Mouse (Mus musculus) embryonic facial prominence, embryonic 14.5 days (tissue): ENCODE data around the gene Fbxw8. TPM values are rescaled to one million over a fixed set of nuclear protein-coding genes. Genes with fewer than 3 reads are reported as not detected.

Experiments
- ATAC-seq: fragments of 200-750 bp; cut with Nextera tagmentation; 2 replicates; pipeline ENCODE4 v1.8.0; 2017; ENCODE audit warnings: low read depth, moderate number of reproducible peaks, moderate TSS enrichment
- DNase-seq: peaks from one replicate; pipeline ENCODE4 v3.0.0-alpha.2; 2015; ENCODE audit warnings: low spot score
- H3K27ac ChIP-seq: fragments of 300-500 bp; sonication (generic); replicated peaks from 2 replicates; pipeline ENCODE4 v1.5.1; 2014; ENCODE audit warnings: low read depth, mild to moderate bottlenecking, low read length, moderate library complexity
- H3K27me3 ChIP-seq: fragments of 300-500 bp; sonication (generic); replicated peaks from 2 replicates; pipeline ENCODE4 v1.6.1; 2014; ENCODE audit warnings: low read length; ENCODE audit not compliant: control insufficient read depth, insufficient read depth
- H3K36me3 ChIP-seq: fragments of 300-500 bp; sonication (generic); 2 replicates; pipeline ENCODE4 v1.6.1; 2014; ENCODE audit warnings: low read length, mixed read lengths; ENCODE audit not compliant: control insufficient read depth, insufficient read depth
- H3K4me1 ChIP-seq: fragments of 300-500 bp; sonication (generic); 2 replicates; pipeline ENCODE4 v1.6.1; 2014; ENCODE audit warnings: antibody characterized with exemption, low read length; ENCODE audit not compliant: control insufficient read depth, insufficient read depth
- H3K4me2 ChIP-seq: fragments of 300-500 bp; sonication (generic); 2 replicates; pipeline ENCODE4 v1.6.1; 2014; ENCODE audit warnings: low read depth, mild to moderate bottlenecking, low read length, moderate library complexity, mixed read lengths
- H3K4me3 ChIP-seq: fragments of 300-500 bp; sonication (generic); 2 replicates; pipeline ENCODE4 v1.5.1; 2014; ENCODE audit warnings: low read depth, mild to moderate bottlenecking, low read length
- H3K9ac ChIP-seq: fragments of 300-500 bp; sonication (generic); 2 replicates; pipeline ENCODE4 v1.6.1; 2014; ENCODE audit warnings: low read depth, mild to moderate bottlenecking, low read length, moderate library complexity, mixed read lengths
- H3K9me3 ChIP-seq: fragments of 300-500 bp; sonication (generic); 2 replicates; pipeline ENCODE4 v1.6.1; 2016; ENCODE audit warnings: low read length; ENCODE audit not compliant: control insufficient read depth
- WGBS: fragments of 180-500 bp; shearing (Covaris S2); extraction: QIAGEN DNeasy Blood & Tissue Kit; methylation state at CpG from one replicate; pipeline ENCODE4 v1.1.7; 2014; 5-methylcytosine and 5-hydroxymethylcytosine counted together
- polyA plus RNA-seq: library from polyadenylated mRNA; unstranded; fragments of >200 nt; fragmentation: Nextera tagmentation; extraction: Ambion mirVana; gene quantifications from 2 replicates; pipeline ENCODE4 v1.2.1, GENCODE M21; 2014

Fbxw8 gene
- 31.7 and 32.2 TPM in 2 replicates for polyA plus RNA-seq

- under 1% methylated on average over 55 of the region's 67 CpGs for WGBS
- no peaks in the 10 kb centered on the region for H3K9me3 ChIP-seq
- peaks cover 6% of the 10 kb centered on the region; the same call in 1 of the 2 replicates for H3K4me1 ChIP-seq
- peak within 1 kb of the TSS; percentile 67 for H3K4me2 ChIP-seq
- no peaks in the 10 kb centered on the region for H3K27me3 ChIP-seq
- ATAC-seq (peak; percentile 94), DNase-seq (peak; percentile 93)
- H3K36me3 ChIP-seq = 0 out of 2 replicates have a peak, but pooled peaks cover 5% of the 10 kb centered on the region
- H3K4me3 ChIP-seq = peak within 1 kb of the TSS; percentile 84
- no peak within 1 kb of the TSS for H3K27ac ChIP-seq
- peak within 1 kb of the TSS; percentile 86 for H3K9ac ChIP-seq
These were observed at the start of gene Fbxw8 for GRCm38 (mm10) chr5:118154839-118155564. Fbxw8 (minus strand) TSS chr5:118155464.

GRCm38 (mm10) chr5:118204675-118205440 is 49.6 kb upstream of the Fbxw8 start:
- Histone ChIP-seq H3K4me2 (no peak overlapping the region), H3K4me3 (no peak overlapping the region), H3K27me3 (no peaks in the 10 kb centered on the region), H3K27ac (no peak overlapping the region), H3K9ac (no peak overlapping the region), H3K36me3 (no peaks in the 10 kb centered on the region), H3K4me1 (no peaks in the 10 kb centered on the region), H3K9me3 (no peaks in the 10 kb centered on the region)
- ATAC-seq (no peak), DNase-seq (no peak)
- WGBS = 79% methylated on average over 16 of the region's 16 CpGs

DNA sequence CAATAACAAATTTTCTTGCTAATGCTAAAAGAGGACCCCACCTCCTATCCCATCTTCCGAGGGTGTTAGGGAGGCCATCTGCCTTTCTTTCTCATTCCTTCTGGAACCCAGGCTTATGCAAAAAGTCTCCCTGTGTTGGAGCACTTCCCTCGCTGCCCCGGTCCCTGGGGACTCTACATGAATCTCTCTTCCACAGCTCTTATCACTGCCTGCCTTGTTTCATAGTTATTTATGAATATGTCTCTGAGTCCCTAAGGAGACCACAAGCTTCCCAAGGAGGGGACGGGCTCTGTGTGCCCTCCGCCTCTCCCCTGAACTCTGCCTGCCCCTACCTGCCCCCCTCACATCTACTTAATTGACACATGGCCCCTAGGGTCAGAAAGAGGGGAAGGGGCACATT is 44.4 kb upstream of the Fbxw8 start:
- no peak overlapping the region for H3K4me2 ChIP-seq
- no peak for ATAC-seq
- no peak for DNase-seq
- no peaks in the 10 kb centered on the region for H3K9me3 ChIP-seq
- no peaks in the 10 kb centered on the region for H3K27me3 ChIP-seq
- no peaks in the 10 kb centered on the region for H3K36me3 ChIP-seq
- WGBS = 56% methylated on average over 5 of the region's 5 CpGs
- H3K4me1 ChIP-seq = no peaks in the 10 kb centered on the region
- no peak overlapping the region for H3K9ac ChIP-seq
- H3K4me3 ChIP-seq = no peak overlapping the region
- no peak overlapping the region for H3K27ac ChIP-seq

DNA sequence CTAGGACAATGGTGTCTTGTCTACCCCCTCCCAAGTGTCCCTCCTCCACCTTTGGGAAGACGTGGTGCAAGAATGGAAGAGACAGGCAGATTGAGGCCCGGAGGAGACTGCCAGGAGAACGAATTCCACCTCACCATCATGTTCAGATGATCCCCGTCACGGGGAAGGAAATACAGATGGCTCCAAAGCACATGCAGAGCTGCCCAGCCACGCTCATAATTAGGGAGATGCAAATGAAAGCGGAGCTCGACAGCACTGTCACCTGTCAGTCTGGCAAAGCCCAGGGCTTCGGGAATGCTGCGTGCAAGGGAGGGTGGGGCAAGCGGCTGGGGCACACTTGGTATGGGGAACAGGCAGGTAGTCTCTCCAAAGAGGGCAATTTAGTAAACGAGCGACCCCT is 42.2 kb upstream of the Fbxw8 start:
- no peak overlapping the region for H3K9ac ChIP-seq
- H3K36me3 ChIP-seq = no peaks in the 10 kb centered on the region
- no peak overlapping the region for H3K4me2 ChIP-seq
- ATAC-seq (no peak), DNase-seq (no peak)
- H3K4me3 ChIP-seq = no peak overlapping the region
- no peaks in the 10 kb centered on the region for H3K4me1 ChIP-seq
- no peak overlapping the region for H3K27ac ChIP-seq
- H3K27me3 ChIP-seq = no peaks in the 10 kb centered on the region
- 65% methylated on average over 13 of the region's 13 CpGs for WGBS
- H3K9me3 ChIP-seq = no peaks in the 10 kb centered on the region

GRCm38 (mm10) chr5:118192221-118192620 is 37.0 kb upstream of the Fbxw8 start:
- Histone ChIP-seq H3K4me2 (no peak overlapping the region), H3K4me1 (no peaks in the 10 kb centered on the region), H3K27me3 (no peaks in the 10 kb centered on the region), H3K27ac (no peak overlapping the region), H3K9ac (no peak overlapping the region), H3K9me3 (no peaks in the 10 kb centered on the region), H3K36me3 (no peaks in the 10 kb centered on the region), H3K4me3 (no peak overlapping the region)
- ATAC-seq (no peak), DNase-seq (no peak)
- 20% methylated on average over 17 of the region's 18 CpGs for WGBS

GRCm38 (mm10) chr5:118190491-118190890 is 35.2 kb upstream of the Fbxw8 start:
- Histone ChIP-seq H3K4me1 (no peaks in the 10 kb centered on the region), H3K9me3 (no peaks in the 10 kb centered on the region), H3K4me2 (no peak overlapping the region), H3K27ac (no peak overlapping the region), H3K4me3 (no peak overlapping the region), H3K9ac (no peak overlapping the region), H3K36me3 (no peaks in the 10 kb centered on the region), H3K27me3 (no peaks in the 10 kb centered on the region)
- DNase-seq (no peak), ATAC-seq (no peak)
- 79% methylated on average over 9 of the region's 9 CpGs for WGBS

- WGBS = 35% methylated on average over 6 of the region's 6 CpGs
- no peak for DNase-seq
These were observed 33.1 kb upstream of the Fbxw8 start for GRCm38 (mm10) chr5:118188356-118188755.

DNA sequence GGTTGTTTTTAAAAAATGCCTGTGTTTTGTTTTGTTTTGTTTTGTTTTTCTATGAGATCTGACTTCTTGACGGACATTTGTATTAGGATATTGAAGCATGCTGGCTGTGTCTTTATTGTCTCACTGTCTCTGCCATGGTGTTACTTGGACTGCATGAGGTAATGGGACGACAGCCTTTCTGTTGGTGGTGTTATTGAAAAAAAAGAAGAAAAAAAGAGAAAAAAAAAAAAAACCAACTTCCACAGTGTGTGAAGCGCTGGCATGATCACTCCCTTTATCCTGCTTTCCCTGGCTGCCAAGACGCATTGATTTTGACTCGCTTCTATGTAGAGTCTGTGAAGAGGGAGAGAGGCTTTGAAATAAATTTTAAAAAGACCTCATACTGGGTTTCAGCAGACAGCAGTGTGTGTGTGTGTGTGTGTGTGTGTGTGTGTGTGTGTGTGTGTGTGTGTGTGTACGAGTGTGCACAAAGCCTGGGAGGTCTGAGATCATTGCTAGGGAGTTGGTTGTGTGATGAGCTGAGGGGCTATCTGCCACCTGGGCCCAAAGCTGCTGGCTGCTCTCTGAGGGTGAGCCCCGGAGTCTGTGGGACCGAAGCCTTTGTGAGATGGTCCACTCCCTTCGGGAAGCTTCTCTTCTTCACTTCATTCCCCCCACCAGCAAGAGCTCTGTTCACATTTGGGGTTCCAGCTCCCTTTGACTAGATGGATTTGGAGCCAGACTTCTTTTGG is 31.8 kb upstream of the Fbxw8 start:
- Histone ChIP-seq H3K9ac (no peak overlapping the region), H3K27ac (no peak overlapping the region; the same call in 1 of the 2 replicates), H3K4me1 (no peaks in the 10 kb centered on the region), H3K36me3 (no peaks in the 10 kb centered on the region), H3K27me3 (no peaks in the 10 kb centered on the region), H3K4me3 (no peak overlapping the region), H3K9me3 (no peaks in the 10 kb centered on the region), H3K4me2 (no peak overlapping the region)
- DNase-seq = no peak
- no peak for ATAC-seq
- WGBS = 71% methylated on average over 9 of the region's 9 CpGs

More at GRCm38 (mm10) chr5:118188356-118188755, 33.1 kb upstream of the Fbxw8 start:
- Histone ChIP-seq H3K36me3 (no peaks in the 10 kb centered on the region), H3K27ac (no peak overlapping the region), H3K4me1 (no peaks in the 10 kb centered on the region), H3K9me3 (no peaks in the 10 kb centered on the region), H3K4me3 (no peak overlapping the region), H3K27me3 (no peaks in the 10 kb centered on the region), H3K9ac (no peak overlapping the region), H3K4me2 (no peak overlapping the region)
- no peak for ATAC-seq
